Comparison of ENCODE assay signal across 20 mouse cellular contexts in genomic region chr7:65085972-65086371, GRCm38 (mm10).
"Had no signal": no experiment of that assay in that cellular context is flagged by ENCODE, and none has a peak within 500 bp of the region (broad histone marks: within the 10 kb centered on the region; RNA-seq: fewer than 3 reads in every experiment).

No protein-coding gene starts in this region.

- H3K4me2 ChIP-seq: kidney, embryonic 15.5 days; lung, embryonic 14.5 days; midbrain, embryonic 11.5 days; neural tube, embryonic 12.5 days; neural tube, embryonic 15.5 days had no signal

- H3K9ac ChIP-seq: kidney, embryonic 15.5 days; liver, embryonic 14.5 days; liver, postnatal 0 days; lung, embryonic 14.5 days; neural tube, embryonic 12.5 days; neural tube, embryonic 15.5 days had no signal

- H3K27ac ChIP-seq: kidney, embryonic 15.5 days; left cerebral cortex, adult 2 months; liver, embryonic 14.5 days; neural tube, embryonic 12.5 days; neural tube, embryonic 15.5 days; stomach, postnatal 0 days had no signal

- DNase-seq: kidney, adult 11 months; kidney, adult 8-10 months; kidney, postnatal 10 days; kidney, postnatal 36 days; layer of hippocampus, postnatal 36 days; liver, postnatal 0 days; lung, embryonic 14.5 days; lung, postnatal 10 days; lung, postnatal 36 days; midbrain, embryonic 14.5 days; right cerebral cortex, adult 18-20 months; right cerebral cortex, postnatal 14 days; right cerebral cortex, postnatal 4 days had no signal

- H3K4me3 ChIP-seq: kidney, embryonic 15.5 days; left cerebral cortex, adult 2 months; neural tube, embryonic 12.5 days; neural tube, embryonic 15.5 days had no signal

- ATAC-seq: liver, postnatal 0 days had no signal

- H3K27me3 ChIP-seq: kidney, embryonic 15.5 days; neural tube, embryonic 12.5 days; neural tube, embryonic 15.5 days had no signal

- H3K9me3 ChIP-seq: kidney, embryonic 15.5 days; neural tube, embryonic 12.5 days; neural tube, embryonic 15.5 days had no signal

- H3K4me1 ChIP-seq: kidney, embryonic 15.5 days had no signal

- H3K36me3 ChIP-seq: kidney, embryonic 15.5 days; neural tube, embryonic 12.5 days; neural tube, embryonic 15.5 days had no signal
